Mouse (Mus musculus): ENCODE results near the gene Apobec1.
"Not testable (repeated sequence)": the region's sequence is repeated elsewhere in the genome, so short reads cannot be mapped to it uniquely, and the experiment has no call there.

The Apobec1 gene

GRCm38 (mm10) chr6:122602242-122602991 is at the start of gene Apobec1:
TSS of gene Apobec1 (minus strand) at chr6:122602444.
- in situ Hi-C loops (cut with MboI, MseI): no loop called here

DNA sequence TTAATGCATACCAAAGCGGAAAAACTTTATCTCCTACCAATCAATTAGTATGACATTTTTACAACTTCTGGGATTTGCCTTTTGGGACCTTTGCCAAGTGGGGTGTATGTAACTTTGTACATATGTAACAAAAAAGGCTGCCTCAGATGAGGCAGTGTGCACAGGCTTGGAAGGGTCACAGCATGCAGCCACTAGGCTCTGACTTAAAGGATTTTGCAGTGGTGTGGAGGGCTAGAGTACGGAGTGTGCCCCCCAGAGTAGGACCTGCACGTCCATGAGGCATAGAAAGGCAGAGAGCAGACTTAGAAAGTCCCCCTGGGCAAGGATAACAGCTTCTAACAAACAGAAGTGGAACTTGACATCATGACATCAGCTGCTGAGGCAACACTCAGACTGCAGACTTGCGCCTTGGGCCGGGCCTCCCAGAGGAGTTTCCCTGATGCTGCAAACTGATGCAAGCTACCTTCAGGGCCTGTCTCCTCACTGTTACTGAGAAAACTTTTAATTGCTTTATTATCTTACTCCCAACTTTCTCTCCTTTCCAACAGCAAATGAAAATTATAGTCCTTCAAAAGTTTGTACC is 48.2 kb upstream of the Apobec1 start:
- in situ Hi-C loops (cut with MboI, MseI): loop anchor here (25.0 kb wide), 1 partner anchor 637 kb away; the partner anchor contains the start of gene Clec4e

DNA sequence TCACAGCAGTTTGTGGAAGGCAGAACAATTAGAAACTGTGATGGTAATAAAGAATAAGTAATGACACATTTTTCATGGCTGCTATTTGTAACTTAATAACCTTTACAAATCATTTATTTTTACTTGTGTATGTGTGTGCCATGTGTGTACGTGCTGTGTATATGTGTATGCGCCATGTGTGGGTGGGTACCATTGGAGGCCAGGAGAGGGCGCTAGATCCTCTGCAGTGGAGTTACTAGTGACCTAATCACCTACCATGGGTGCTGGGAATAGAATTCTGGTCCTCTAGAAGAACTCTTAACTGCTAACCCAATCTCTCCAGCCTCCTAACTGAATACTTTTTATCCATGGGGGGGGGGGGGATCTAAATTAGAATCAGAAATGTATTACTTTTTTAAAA is 47.7 kb upstream of the Apobec1 start:
- in situ Hi-C loops (cut with MboI, MseI): loop anchor here (25.0 kb wide), 1 partner anchor 637 kb away; the partner anchor contains the start of gene Clec4e

DNA sequence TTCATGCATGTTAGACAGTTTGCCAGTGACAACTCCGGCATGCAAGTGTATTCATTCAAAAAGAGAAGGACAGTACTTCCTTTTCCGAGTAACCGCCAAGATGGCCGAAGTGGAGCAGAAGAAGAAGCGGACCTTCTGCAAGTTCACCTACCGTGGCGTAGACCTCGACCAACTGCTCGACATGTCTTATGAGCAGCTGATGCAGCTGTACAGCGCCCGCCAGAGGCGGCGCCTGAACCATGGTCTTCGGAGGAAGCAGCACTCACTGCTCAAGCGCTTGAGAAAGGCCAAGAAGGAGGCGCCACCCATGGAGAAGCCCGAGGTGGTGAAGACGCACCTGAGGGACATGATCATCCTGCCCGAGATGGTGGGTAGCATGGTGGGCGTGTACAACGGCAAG is 42.0 kb upstream of the Apobec1 start:
- in situ Hi-C loops (cut with MboI, MseI): not testable (repeated sequence)

DNA sequence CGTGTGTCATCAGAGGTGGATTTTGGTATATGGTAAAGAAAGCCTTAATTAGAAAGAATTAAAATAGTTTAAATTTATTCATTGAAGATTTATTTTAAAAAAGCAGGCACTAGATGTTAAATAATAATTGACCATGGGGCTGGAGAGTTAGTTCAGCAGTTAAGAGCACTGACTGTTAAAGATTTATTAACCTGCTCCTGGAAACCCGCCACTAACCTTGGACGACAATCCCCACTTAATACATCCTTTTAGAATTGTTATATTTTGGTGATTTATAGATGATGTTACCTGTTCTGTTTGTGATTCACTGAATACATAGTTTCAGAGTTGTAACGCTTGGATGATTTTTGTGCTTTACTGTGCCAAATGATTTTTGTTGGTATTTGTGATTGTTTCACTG is 35.3 kb upstream of the Apobec1 start:
- in situ Hi-C loops (cut with MboI, MseI): not testable (repeated sequence)

- in situ Hi-C loops (cut with MboI, MseI): no loop called here
These were observed 34.4 kb upstream of the Apobec1 start for GRCm38 (mm10) chr6:122636666-122637065.

- in situ Hi-C loops (cut with MboI, MseI): no loop called here
These were observed 33.1 kb upstream of the Apobec1 start for GRCm38 (mm10) chr6:122635315-122635714.

- in situ Hi-C loops (cut with MboI, MseI): no loop called here
These were observed 31.2 kb upstream of the Apobec1 start for GRCm38 (mm10) chr6:122633411-122633810.

DNA sequence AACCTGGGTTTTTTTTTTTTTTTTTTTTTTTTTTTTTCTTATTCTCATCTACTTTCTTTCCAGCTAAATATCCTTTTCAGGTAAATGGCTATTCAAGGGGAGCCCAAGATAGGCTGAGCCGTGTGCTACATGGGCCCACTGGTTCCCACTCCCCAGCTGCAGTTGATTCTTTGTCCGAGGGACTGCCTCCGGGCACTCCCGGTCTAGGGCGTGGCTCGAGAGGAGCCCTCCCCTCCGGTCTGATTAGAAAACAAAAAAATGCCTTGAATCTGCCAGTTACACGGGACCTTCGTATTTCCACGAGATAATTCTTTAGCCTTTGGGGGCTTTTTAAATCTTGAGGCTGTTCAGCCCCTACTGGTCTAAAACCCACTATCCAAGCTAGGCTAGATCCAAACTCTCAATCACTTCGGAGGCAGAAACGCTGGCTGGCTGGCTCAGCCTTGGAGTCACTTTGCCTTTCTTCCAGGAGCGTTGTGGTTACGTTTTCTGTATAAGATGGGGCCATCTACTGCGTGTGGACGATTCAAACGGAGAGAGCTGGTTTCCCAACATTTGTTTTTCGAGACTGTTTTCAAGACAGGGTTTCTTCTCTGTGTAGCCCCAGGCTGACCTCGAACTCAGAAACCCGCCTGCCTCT is 25.3 kb upstream of the Apobec1 start:
- in situ Hi-C loops (cut with MboI, MseI): no loop called here

GRCm38 (mm10) chr6:122626110-122626509 is 23.9 kb upstream of the Apobec1 start, which contains the start of gene Dppa3:
TSS of gene Dppa3 (plus strand) at chr6:122626410.
- in situ Hi-C loops (cut with MboI, MseI): no loop called here

DNA sequence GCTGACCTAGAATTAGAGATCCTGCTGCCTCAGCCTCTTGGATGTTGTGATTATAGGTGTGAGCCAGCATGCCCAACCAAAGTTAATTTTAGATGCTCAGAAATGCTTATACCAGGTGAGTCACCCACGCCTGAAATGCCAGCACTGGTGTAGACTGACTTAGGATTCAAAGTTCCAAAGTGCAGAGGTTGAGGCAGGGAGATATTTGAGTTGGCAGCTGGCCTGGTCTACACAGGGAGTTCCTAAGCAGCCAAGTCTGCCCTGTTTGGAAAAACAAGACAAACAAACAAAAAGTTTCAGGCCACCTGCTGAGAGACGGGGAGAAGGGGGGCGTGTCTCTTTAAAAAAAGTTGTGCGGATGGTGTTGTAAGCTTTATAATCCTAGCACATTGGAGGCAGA is 22.9 kb upstream of the Apobec1 start:
- in situ Hi-C loops (cut with MboI, MseI): no loop called here

DNA sequence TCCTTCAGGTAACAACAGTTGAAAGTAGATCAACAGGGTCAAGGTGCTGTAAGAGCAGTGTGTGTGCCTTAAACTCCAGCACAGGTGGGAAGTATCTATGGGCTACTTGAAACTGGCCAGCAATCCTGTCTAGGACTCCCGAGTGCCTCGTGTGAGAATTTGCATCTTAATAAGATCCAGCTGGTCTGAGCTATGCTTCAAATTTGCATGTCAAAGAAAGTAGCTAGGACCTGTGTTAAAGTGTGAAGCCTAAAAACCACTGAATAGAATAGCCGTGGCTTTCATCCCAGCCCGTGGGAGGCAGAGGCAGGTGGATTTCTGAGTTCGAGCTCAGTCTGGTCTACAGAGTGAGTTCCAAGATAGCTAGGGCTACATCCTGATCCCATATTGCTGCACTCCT is 22.2 kb upstream of the Apobec1 start:
- in situ Hi-C loops (cut with MboI, MseI): no loop called here

DNA sequence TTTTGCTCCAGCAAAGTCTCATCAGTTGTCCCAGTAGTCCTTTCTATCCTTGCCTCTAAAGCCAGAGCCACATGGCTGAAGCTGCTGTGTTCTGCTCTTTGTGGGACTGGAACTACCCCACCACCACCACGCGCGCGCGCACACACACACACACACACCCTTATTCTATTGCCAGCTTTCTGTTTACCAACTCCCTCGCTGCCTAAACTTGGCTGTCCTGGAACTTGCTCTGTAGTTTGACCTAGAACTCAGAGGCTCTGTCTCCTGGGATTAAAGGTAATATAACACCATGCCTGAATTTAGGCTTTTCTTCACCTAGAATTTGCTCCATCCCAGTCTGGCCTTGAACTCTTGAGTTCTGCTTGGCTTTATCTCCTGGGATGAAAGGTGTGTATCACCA is 18.8 kb upstream of the Apobec1 start:
- in situ Hi-C loops (cut with MboI, MseI): no loop called here

- in situ Hi-C loops (cut with MboI, MseI): no loop called here
These were observed 13.8 kb upstream of the Apobec1 start for GRCm38 (mm10) chr6:122616022-122616421.

GRCm38 (mm10) chr6:122614047-122614446 is 11.8 kb upstream of the Apobec1 start:
- in situ Hi-C loops (cut with MboI, MseI): no loop called here

GRCm38 (mm10) chr6:122612426-122612825 is 10.2 kb upstream of the Apobec1 start:
- in situ Hi-C loops (cut with MboI, MseI): no loop called here

DNA sequence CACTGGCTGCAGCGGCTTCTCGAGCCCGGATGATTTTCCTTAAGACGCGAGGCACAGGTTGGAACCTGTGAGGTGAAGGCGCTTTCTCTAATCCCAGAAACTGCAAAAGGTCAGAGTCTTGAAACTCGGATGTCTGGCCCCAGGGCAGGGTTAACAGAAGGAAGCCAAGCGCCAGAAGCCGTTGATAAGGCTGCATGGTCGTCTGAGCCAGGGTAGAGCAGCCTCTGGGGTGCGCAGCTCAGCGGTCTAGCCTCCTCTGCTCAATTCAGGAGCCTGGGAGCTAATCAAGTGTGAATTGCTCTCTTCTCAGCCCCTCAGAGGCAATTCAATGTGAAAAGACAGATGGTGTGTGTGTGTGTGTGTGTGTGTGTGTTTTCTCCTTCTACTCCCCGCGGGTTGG is 7.5 kb upstream of the Apobec1 start, which contains the start of gene Gdf3:
Gene Gdf3, minus strand, starts transcription at position 317 of the 400 bp plus-strand sequence.
- in situ Hi-C loops (cut with MboI, MseI): no loop called here

DNA sequence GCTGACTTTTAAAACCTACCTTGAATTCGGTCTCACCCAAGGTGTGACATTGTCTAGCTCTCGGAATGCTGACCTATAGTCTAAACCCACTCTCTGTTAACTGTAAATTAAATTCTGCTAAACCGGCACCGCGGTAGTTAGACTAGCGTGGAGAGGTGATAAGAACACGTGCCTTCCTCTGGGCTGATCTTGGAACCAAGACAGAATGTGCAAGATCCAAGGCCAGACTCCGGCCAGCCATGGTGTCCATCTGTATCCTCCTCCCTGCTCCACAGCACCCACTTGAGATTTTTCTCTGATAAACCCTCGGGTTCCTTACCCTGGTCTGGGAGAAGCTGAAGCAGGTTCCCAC is 7.1 kb upstream of the Apobec1 start:
- in situ Hi-C loops (cut with MboI, MseI): no loop called here

DNA sequence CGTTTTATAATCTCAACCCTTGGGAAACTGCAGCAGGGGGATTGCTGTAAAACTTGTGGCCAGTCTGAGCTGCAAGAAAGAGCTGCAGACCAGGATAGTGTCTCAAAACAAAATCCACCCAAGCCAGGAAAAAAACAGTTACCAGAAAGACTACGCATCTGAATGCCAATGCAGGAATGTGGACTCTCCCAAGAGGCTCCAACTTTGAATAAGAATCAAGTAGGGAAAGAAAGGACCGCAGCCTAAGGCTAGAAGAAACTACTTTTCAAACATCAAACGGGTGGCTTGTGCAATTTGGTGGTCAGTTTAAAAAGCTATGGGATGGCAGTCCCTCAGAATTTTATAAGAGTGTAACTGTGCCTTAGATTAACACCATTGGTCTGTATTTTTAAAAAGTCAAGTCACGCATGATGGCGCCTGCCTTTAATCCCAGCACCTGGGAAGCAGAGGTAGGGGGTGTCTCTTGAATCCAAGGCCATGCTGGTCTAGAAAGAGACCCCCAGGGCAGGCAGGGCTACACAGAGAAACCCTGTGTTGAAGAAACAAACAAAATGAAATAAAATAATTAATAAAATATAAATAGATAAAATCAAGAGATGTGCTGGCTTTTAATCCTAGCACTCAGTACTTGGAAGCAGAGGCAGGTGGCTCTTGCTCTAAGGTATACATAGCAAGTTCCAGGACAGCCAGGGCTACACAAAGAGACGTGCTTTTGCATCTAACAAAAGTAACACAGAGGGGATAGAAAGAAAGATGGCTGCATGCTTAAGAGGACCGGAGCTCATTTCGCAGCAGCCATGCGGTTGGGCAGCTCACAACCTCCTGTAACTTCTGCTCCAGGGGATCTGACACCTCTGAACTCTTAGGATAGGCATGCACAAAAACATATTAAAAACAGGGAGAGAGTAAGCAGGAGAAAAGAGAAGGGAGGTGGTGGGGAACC is 6.5 kb upstream of the Apobec1 start:
- in situ Hi-C loops (cut with MboI, MseI): no loop called here

GRCm38 (mm10) chr6:122607700-122608099 is 5.5 kb upstream of the Apobec1 start:
- in situ Hi-C loops (cut with MboI, MseI): no loop called here

GRCm38 (mm10) chr6:122606661-122607060 is 4.4 kb upstream of the Apobec1 start:
- in situ Hi-C loops (cut with MboI, MseI): no loop called here

- in situ Hi-C loops (cut with MboI, MseI): no loop called here
These were observed 3.2 kb upstream of the Apobec1 start for GRCm38 (mm10) chr6:122605483-122605882.
